Mouse (Mus musculus) hematopoietic stem cell, adult 5-6 weeks (primary cell): Measurements from ENCODE around the gene Use1. TPM values are rescaled to one million over a fixed set of nuclear protein-coding genes. Genes with fewer than 3 reads are reported as not detected.
"Not testable (repeated sequence)": the region's sequence is repeated elsewhere in the genome, so short reads cannot be mapped to it uniquely, and the experiment has no call there.

Experiments used
- ATAC-seq, 2 experiments: fragments of 125-278 bp in 1 of 2; replicated peaks in 1 of 2; 2 replicates each; pipeline ENCODE4 v1.8.0; 2016 to 2017; ENCODE audit warnings: inconsistent platforms in 2 of 2, mild to moderate bottlenecking in 2 of 2, moderate number of reproducible peaks in 2 of 2, low read depth in 1 of 2, moderate TSS enrichment in 1 of 2; ENCODE audit not compliant: low FRiP score in 2 of 2, poor library complexity in 2 of 2, severe bottlenecking in 2 of 2, insufficient read depth in 1 of 2, low TSS enrichment in 1 of 2
- total RNA-seq: library from RNA; stranded (forward); fragments of 172-1452, 232-1000 nt; gene quantifications from 2 replicates; pipeline ENCODE4 v1.2.3, GENCODE M21; 2017

Gene Use1
- total RNA-seq: 178 and 190 TPM in 2 replicates

GRCm38 (mm10) chr8:71366771-71367528, at the start of gene Use1:
Use1 (plus strand) TSS chr8:71366848.
- ATAC-seq: peak; percentile 79

GRCm38 (mm10) chr8:71318610-71319009, 48.0 kb upstream of the Use1 start:
- ATAC-seq: not testable (repeated sequence)

GRCm38 (mm10) chr8:71319760-71320159, 46.9 kb upstream of the Use1 start:
- ATAC-seq: not testable (repeated sequence)

GRCm38 (mm10) chr8:71322939-71323338, 43.7 kb upstream of the Use1 start:
- no peak for ATAC-seq

- ATAC-seq: peak; percentile 62 to 69; a peak in 3 of 4 replicates
Measured at GRCm38 (mm10) chr8:71324848-71325247, 41.8 kb upstream of the Use1 start.

- ATAC-seq: not testable (repeated sequence)
Measured at GRCm38 (mm10) chr8:71337834-71338233, 28.8 kb upstream of the Use1 start.

GRCm38 (mm10) chr8:71340625-71341024, 26.0 kb upstream of the Use1 start:
- no peak for ATAC-seq

- no peak for ATAC-seq
Measured at GRCm38 (mm10) chr8:71346581-71346980, 20.1 kb upstream of the Use1 start.

GRCm38 (mm10) chr8:71351117-71351516, 15.5 kb upstream of the Use1 start:
- no peak for ATAC-seq

- no peak for ATAC-seq
Measured at GRCm38 (mm10) chr8:71351520-71351919, 15.1 kb upstream of the Use1 start.

- 0 out of 4 replicates have a peak, but pooled peaks of 1 of the 2 experiments have one; percentile 22 for ATAC-seq
Measured at GRCm38 (mm10) chr8:71358026-71358425, 8.6 kb upstream of the Use1 start.

GRCm38 (mm10) chr8:71367529-71368176, 1.0 kb downstream of the Use1 start:
- ATAC-seq: no peak

GRCm38 (mm10) chr8:71368366-71368765, 1.7 kb downstream of the Use1 start:
- no peak for ATAC-seq

- ATAC-seq: no peak
Measured at GRCm38 (mm10) chr8:71369040-71369718, 2.5 kb downstream of the Use1 start.

GRCm38 (mm10) chr8:71370711-71371235, 4.1 kb downstream of the Use1 start:
- no peak for ATAC-seq

- peak; percentile 65 to 75 for ATAC-seq
Measured at GRCm38 (mm10) chr8:71371236-71371848, 4.7 kb downstream of the Use1 start, which contains the start of gene Ocel1. Ocel1 (plus strand) TSS chr8:71371298.

- no peak for ATAC-seq
Measured at GRCm38 (mm10) chr8:71372427-71372826, 5.8 kb downstream of the Use1 start.
